Mouse (Mus musculus) CD4-positive, CD25-positive, alpha-beta regulatory T cell, adult 2 months (primary cell): ENCODE measurements at regions not wholly inside any gene's neighbourhood (a gene's known extent, or its start where the extent isn't known, plus 50 kb on each side); places are given as distances from the start of the nearest gene placed in this dataset.

Experiments used
- DNase-seq: peaks from one replicate; pipeline ENCODE4 v3.0.0-alpha.2; 2012; ENCODE audit warnings: low read depth, low spot score

GRCm38 (mm10) chr1:63920181-63920933 is 151.3 kb upstream of the 4933402D24Rik start:
- DNase-seq: no peak

GRCm38 (mm10) chr1:63918200-63918599 is 149.1 kb upstream of the 4933402D24Rik start:
- DNase-seq: no peak

GRCm38 (mm10) chr1:63916907-63917650 is 148.0 kb upstream of the 4933402D24Rik start:
- DNase-seq: no peak

GRCm38 (mm10) chr1:63910765-63911164 is 141.7 kb upstream of the 4933402D24Rik start:
- no peak for DNase-seq

GRCm38 (mm10) chr1:63909191-63909590 is 140.1 kb upstream of the 4933402D24Rik start:
- DNase-seq: no peak

- no peak for DNase-seq
These were observed 134.6 kb upstream of the 4933402D24Rik start for GRCm38 (mm10) chr1:63903620-63904019.

GRCm38 (mm10) chr1:63903201-63903600 is 134.1 kb upstream of the 4933402D24Rik start:
- no peak for DNase-seq

- DNase-seq: no peak
These were observed 133.3 kb upstream of the 4933402D24Rik start for GRCm38 (mm10) chr1:63902391-63902790.

GRCm38 (mm10) chr1:63899631-63900577 is 130.8 kb upstream of the 4933402D24Rik start:
- no peak for DNase-seq

GRCm38 (mm10) chr1:63898766-63899165 is 129.7 kb upstream of the 4933402D24Rik start:
- no peak for DNase-seq

GRCm38 (mm10) chr1:63897556-63897955 is 128.5 kb upstream of the 4933402D24Rik start:
- DNase-seq: no peak

GRCm38 (mm10) chr1:63879570-63879969 is 110.5 kb upstream of the 4933402D24Rik start:
- DNase-seq: no peak

- no peak for DNase-seq
These were observed 107.7 kb upstream of the 4933402D24Rik start for GRCm38 (mm10) chr1:63876589-63877251.

GRCm38 (mm10) chr1:63875297-63875962 is 106.4 kb upstream of the 4933402D24Rik start:
- DNase-seq: no peak

GRCm38 (mm10) chr1:63871831-63872230 is 102.8 kb upstream of the 4933402D24Rik start:
- no peak for DNase-seq

GRCm38 (mm10) chr1:63869342-63869741 is 100.3 kb upstream of the 4933402D24Rik start:
- no peak for DNase-seq

GRCm38 (mm10) chr1:63857933-63858649 is 89.0 kb upstream of the 4933402D24Rik start:
- DNase-seq: no peak

GRCm38 (mm10) chr1:63857468-63857867 is 88.4 kb upstream of the 4933402D24Rik start:
- no peak for DNase-seq

GRCm38 (mm10) chr1:63856366-63856765 is 87.3 kb upstream of the 4933402D24Rik start:
- no peak for DNase-seq

- DNase-seq: peak; percentile 32
These were observed 85.7 kb upstream of the 4933402D24Rik start for GRCm38 (mm10) chr1:63854794-63855193.
